Mouse (Mus musculus): Measurements from ENCODE around the gene Dennd6a. TPM values are rescaled to one million over a fixed set of nuclear protein-coding genes. Genes with fewer than 3 reads are reported as not detected.

The Dennd6a gene
- polyA plus RNA-seq, 1 experiment, result 8.8 TPM

- Histone ChIP-seq H3K4me3 (ENCODE audit: extremely low read depth, insufficient read depth, insufficient read length) (no peak overlapping the region), H3K27me3 (ENCODE audit: control insufficient read depth, insufficient read depth, low read length) (no peaks in the 10 kb centered on the region), H3K4me1 (ENCODE audit: control insufficient read depth, insufficient read depth, insufficient read length) (no peaks in the 10 kb centered on the region; the same call in 1 of the 2 replicates), H3K27ac (ENCODE audit: insufficient read depth, low read length) (no peak overlapping the region), H3K36me3 (ENCODE audit: control insufficient read depth, insufficient read depth, low read length) (peaks cover 2% of the 10 kb centered on the region; the same call in 1 of the 2 replicates)
- TF ChIP-seq POLR2A (IDR thresholded peaks at IDR 0.05; ENCODE audit: low read depth, low read length) (no peak), CTCF (IDR thresholded peaks at IDR 0.05; ENCODE audit: extremely low read depth, insufficient read depth, insufficient read length, insufficient replicate concordance) (peak; percentile 8; the same call in 1 of the 2 replicates)
- DNase-seq (ENCODE audit: low read depth in 1 of 2, low spot score in 2 of 2), result no peak
Measured at GRCm38 (mm10) chr14:26591353-26591752, 17.7 kb downstream of the Dennd6a start.

- Histone ChIP-seq H3K27ac (ENCODE audit: insufficient read depth, low read length) (no peak overlapping the region), H3K4me1 (ENCODE audit: control insufficient read depth, insufficient read depth, insufficient read length) (no peaks in the 10 kb centered on the region), H3K36me3 (ENCODE audit: control insufficient read depth, insufficient read depth, low read length) (peaks cover 7% of the 10 kb centered on the region; the same call in 1 of the 2 replicates), H3K4me3 (ENCODE audit: extremely low read depth, insufficient read depth, insufficient read length) (no peak overlapping the region), H3K27me3 (ENCODE audit: control insufficient read depth, insufficient read depth, low read length) (no peaks in the 10 kb centered on the region)
- 76% methylated on average over 2 of the region's 2 CpGs for WGBS
- no peak for TF ChIP-seq POLR2A (IDR thresholded peaks at IDR 0.05; ENCODE audit: low read depth, low read length)
- no peak for TF ChIP-seq CTCF (IDR thresholded peaks at IDR 0.05; ENCODE audit: extremely low read depth, insufficient read depth, insufficient read length, insufficient replicate concordance)
- no peak for DNase-seq (ENCODE audit: low read depth in 1 of 2, low spot score in 2 of 2)
Measured at GRCm38 (mm10) chr14:26593281-26593895, 19.7 kb downstream of the Dennd6a start.

- no peak overlapping the region for H3K4me3 ChIP-seq (ENCODE audit: extremely low read depth, insufficient read depth, insufficient read length)
- no peak for DNase-seq (ENCODE audit: low read depth in 1 of 2, low spot score in 2 of 2)
- H3K4me1 ChIP-seq (ENCODE audit: control insufficient read depth, insufficient read depth, insufficient read length), result no peaks in the 10 kb centered on the region
- H3K36me3 ChIP-seq (ENCODE audit: control insufficient read depth, insufficient read depth, low read length), result peaks cover 7% of the 10 kb centered on the region; the same call in 1 of the 2 replicates
- H3K27me3 ChIP-seq (ENCODE audit: control insufficient read depth, insufficient read depth, low read length), result no peaks in the 10 kb centered on the region
- 83% methylated on average over 7 of the region's 7 CpGs for WGBS
- no peak overlapping the region for H3K27ac ChIP-seq (ENCODE audit: insufficient read depth, low read length)
- TF ChIP-seq CTCF (IDR thresholded peaks at IDR 0.05; ENCODE audit: extremely low read depth, insufficient read depth, insufficient read length, insufficient replicate concordance), result no peak
- no peak for TF ChIP-seq POLR2A (IDR thresholded peaks at IDR 0.05; ENCODE audit: low read depth, low read length)
Measured at GRCm38 (mm10) chr14:26595167-26595566, 21.5 kb downstream of the Dennd6a start.

- no peak for DNase-seq (ENCODE audit: low read depth in 1 of 2, low spot score in 2 of 2)
- WGBS, result 49% methylated on average over 5 of the region's 5 CpGs
- no peak overlapping the region for H3K27ac ChIP-seq (ENCODE audit: insufficient read depth, low read length)
- TF ChIP-seq POLR2A (IDR thresholded peaks at IDR 0.05; ENCODE audit: low read depth, low read length) (no peak), CTCF (IDR thresholded peaks at IDR 0.05; ENCODE audit: extremely low read depth, insufficient read depth, insufficient read length, insufficient replicate concordance) (no peak)
- no peak overlapping the region for H3K4me3 ChIP-seq (ENCODE audit: extremely low read depth, insufficient read depth, insufficient read length)
- no peaks in the 10 kb centered on the region for H3K27me3 ChIP-seq (ENCODE audit: control insufficient read depth, insufficient read depth, low read length)
- H3K36me3 ChIP-seq (ENCODE audit: control insufficient read depth, insufficient read depth, low read length), result peaks cover 7% of the 10 kb centered on the region; the same call in 1 of the 2 replicates
- no peaks in the 10 kb centered on the region for H3K4me1 ChIP-seq (ENCODE audit: control insufficient read depth, insufficient read depth, insufficient read length)
Measured at GRCm38 (mm10) chr14:26595695-26596365, 22.2 kb downstream of the Dennd6a start.

- TF ChIP-seq POLR2A (IDR thresholded peaks at IDR 0.05; ENCODE audit: low read depth, low read length) (no peak), CTCF (IDR thresholded peaks at IDR 0.05; ENCODE audit: extremely low read depth, insufficient read depth, insufficient read length, insufficient replicate concordance) (no peak)
- WGBS, result 91% methylated on average over 4 of the region's 4 CpGs
- no peak overlapping the region for H3K27ac ChIP-seq (ENCODE audit: insufficient read depth, low read length)
- no peak overlapping the region for H3K4me3 ChIP-seq (ENCODE audit: extremely low read depth, insufficient read depth, insufficient read length)
- no peak for DNase-seq (ENCODE audit: low read depth in 1 of 2, low spot score in 2 of 2)
- H3K27me3 ChIP-seq (ENCODE audit: control insufficient read depth, insufficient read depth, low read length), result no peaks in the 10 kb centered on the region
- H3K36me3 ChIP-seq (ENCODE audit: control insufficient read depth, insufficient read depth, low read length), result peaks cover 32% of the 10 kb centered on the region
- no peaks in the 10 kb centered on the region for H3K4me1 ChIP-seq (ENCODE audit: control insufficient read depth, insufficient read depth, insufficient read length)
Measured at GRCm38 (mm10) chr14:26605354-26605753, 31.7 kb downstream of the Dennd6a start.

- WGBS, result 83% methylated on average over 1 of the region's 1 CpGs
- TF ChIP-seq CTCF (IDR thresholded peaks at IDR 0.05; ENCODE audit: extremely low read depth, insufficient read depth, insufficient read length, insufficient replicate concordance) (no peak), POLR2A (IDR thresholded peaks at IDR 0.05; ENCODE audit: low read depth, low read length) (no peak)
- no peak overlapping the region for H3K27ac ChIP-seq (ENCODE audit: insufficient read depth, low read length)
- no peak overlapping the region for H3K4me3 ChIP-seq (ENCODE audit: extremely low read depth, insufficient read depth, insufficient read length)
- H3K36me3 ChIP-seq (ENCODE audit: control insufficient read depth, insufficient read depth, low read length), result peaks cover 43% of the 10 kb centered on the region
- no peaks in the 10 kb centered on the region for H3K4me1 ChIP-seq (ENCODE audit: control insufficient read depth, insufficient read depth, insufficient read length)
- H3K27me3 ChIP-seq (ENCODE audit: control insufficient read depth, insufficient read depth, low read length), result no peaks in the 10 kb centered on the region
- no peak for DNase-seq (ENCODE audit: low read depth in 1 of 2, low spot score in 2 of 2)
Measured at GRCm38 (mm10) chr14:26609674-26610073, 36.0 kb downstream of the Dennd6a start.

GRCm38 (mm10) chr14:26610689-26611088 is 37.0 kb downstream of the Dennd6a start:
- TF ChIP-seq CTCF (IDR thresholded peaks at IDR 0.05; ENCODE audit: extremely low read depth, insufficient read depth, insufficient read length, insufficient replicate concordance) (no peak), POLR2A (IDR thresholded peaks at IDR 0.05; ENCODE audit: low read depth, low read length) (no peak)
- Histone ChIP-seq H3K27me3 (ENCODE audit: control insufficient read depth, insufficient read depth, low read length) (no peaks in the 10 kb centered on the region), H3K4me3 (ENCODE audit: extremely low read depth, insufficient read depth, insufficient read length) (no peak overlapping the region), H3K4me1 (ENCODE audit: control insufficient read depth, insufficient read depth, insufficient read length) (no peaks in the 10 kb centered on the region), H3K27ac (ENCODE audit: insufficient read depth, low read length) (no peak overlapping the region), H3K36me3 (ENCODE audit: control insufficient read depth, insufficient read depth, low read length) (peaks cover 36% of the 10 kb centered on the region)
- WGBS, result 77% methylated on average over 4 of the region's 4 CpGs
- DNase-seq (ENCODE audit: low read depth in 1 of 2, low spot score in 2 of 2), result no peak

All from spleen, adult 2 months (tissue).